Mouse (Mus musculus): ENCODE data around the gene Nostrin.

DNA sequence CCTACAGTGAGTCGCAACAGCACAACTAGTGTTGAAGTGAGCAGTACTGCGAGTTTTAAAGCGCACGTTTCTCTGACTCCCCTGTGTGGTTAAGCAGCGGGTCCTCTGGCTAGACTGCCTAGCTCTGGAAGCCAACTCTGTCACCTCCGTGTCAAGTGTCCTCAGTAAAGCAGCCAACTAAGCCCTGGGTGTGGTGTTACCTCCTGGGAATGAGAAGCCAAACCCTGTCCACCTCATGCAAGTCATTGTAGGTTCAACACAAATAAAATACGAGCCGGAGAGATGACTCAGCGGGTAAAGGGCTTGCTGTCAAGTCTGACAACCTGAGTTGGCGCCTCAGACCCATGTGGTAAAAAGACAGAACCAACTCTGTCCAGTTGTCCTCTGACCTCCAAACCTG is 13.6 kb downstream of the Nostrin start:
- TF ChIP-seq CTCF (IDR thresholded peaks at IDR 0.05) (no peak), EP300 (IDR thresholded peaks at IDR 0.05; ENCODE audit: insufficient read depth, low read depth, low read length) (no peak), POLR2A (IDR thresholded peaks at IDR 0.05; ENCODE audit: insufficient read depth, low read depth, low read length) (no peak)

Measured in heart, adult 2 months (tissue).